Mouse (Mus musculus): ENCODE measurements around the gene Btrc. TPM values are rescaled to one million over a fixed set of nuclear protein-coding genes. Genes with fewer than 3 reads are reported as not detected.

Btrc gene
- polyA plus RNA-seq, 1 experiment: 71.7 TPM

GRCm38 (mm10) chr19:45565925-45566715 is 202.6 kb downstream of the Btrc start:
- no peak for DNase-seq (ENCODE audit: extremely low spot score in 1 of 2, low spot score in 1 of 2)

- no peak for DNase-seq (ENCODE audit: extremely low spot score in 1 of 2, low spot score in 1 of 2)
Observed at GRCm38 (mm10) chr19:45567367-45567766, 203.8 kb downstream of the Btrc start.

DNA sequence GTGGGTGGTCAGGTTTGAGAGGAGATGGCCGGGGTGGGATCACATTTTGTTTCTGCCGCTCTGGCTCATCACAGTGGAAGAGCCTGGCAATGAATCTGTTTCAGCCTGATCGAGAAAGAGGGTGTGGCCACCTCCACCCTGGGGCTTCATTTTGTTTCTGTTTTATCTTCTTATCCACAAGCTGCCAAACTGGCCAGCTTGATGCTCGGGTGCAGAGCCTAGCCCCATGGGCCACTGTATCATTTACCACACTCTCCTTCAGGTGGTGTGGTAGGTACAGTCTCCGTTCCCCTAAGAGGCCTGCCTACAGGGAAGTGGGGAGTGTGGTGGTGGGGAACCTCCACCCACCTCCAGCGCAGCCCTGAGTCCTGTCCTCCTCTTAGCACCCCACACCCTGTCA is 209.5 kb downstream of the Btrc start:
- DNase-seq (ENCODE audit: extremely low spot score in 1 of 2, low spot score in 1 of 2): no peak

GRCm38 (mm10) chr19:45573861-45574267 is 210.3 kb downstream of the Btrc start:
- peak; percentile 50 to 84 for DNase-seq (ENCODE audit: extremely low spot score in 1 of 2, low spot score in 1 of 2)

DNA sequence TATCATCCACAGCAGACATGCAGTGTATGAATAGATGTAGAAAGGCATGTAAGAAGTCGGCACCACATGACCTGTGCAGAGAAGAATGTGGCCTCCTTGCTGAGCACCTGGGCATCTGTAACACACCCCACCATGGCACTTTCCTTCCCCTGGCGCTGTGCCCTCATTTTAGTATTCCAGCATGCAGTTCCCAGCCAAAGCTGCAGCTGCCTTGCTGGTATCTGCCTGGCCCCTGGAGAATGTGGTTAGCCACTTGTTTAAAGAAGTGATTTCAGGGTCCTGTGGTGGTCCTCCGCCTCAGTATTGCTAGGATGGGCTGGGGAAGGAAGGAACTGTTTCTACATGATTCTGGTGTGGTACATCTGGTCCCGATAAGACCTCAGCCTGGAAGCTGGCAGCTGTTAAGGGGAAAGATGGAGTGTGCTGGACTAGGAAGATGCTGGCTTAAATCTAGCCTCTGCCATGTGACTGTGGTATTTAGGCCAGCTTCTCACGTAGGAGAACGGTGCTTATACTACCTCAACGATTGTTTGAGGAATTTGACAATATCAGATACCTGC is 210.9 kb downstream of the Btrc start:
- DNase-seq (ENCODE audit: extremely low spot score in 1 of 2, low spot score in 1 of 2): no peak

GRCm38 (mm10) chr19:45574941-45575631 is 211.6 kb downstream of the Btrc start:
- no peak for DNase-seq (ENCODE audit: extremely low spot score in 1 of 2, low spot score in 1 of 2)

DNA sequence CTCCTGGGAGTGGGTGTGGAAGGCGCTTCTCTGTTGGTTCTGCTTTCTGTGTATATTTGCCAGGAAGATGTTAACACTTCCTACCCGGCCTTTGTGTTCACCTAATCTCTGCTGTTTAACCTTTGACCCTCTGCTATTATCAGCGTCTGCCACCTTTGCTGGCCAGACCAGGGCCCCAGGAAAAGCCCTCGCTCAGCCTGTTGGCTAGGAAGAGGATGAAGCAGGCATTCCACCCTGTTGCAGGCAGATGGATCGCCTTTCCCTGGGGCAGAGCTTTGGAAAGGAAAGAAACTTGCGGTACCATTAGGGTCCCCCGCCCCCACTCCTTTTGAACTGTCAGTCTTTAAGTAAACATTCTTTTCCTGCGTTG is 212.1 kb downstream of the Btrc start:
- no peak for DNase-seq (ENCODE audit: extremely low spot score in 1 of 2, low spot score in 1 of 2)

DNA sequence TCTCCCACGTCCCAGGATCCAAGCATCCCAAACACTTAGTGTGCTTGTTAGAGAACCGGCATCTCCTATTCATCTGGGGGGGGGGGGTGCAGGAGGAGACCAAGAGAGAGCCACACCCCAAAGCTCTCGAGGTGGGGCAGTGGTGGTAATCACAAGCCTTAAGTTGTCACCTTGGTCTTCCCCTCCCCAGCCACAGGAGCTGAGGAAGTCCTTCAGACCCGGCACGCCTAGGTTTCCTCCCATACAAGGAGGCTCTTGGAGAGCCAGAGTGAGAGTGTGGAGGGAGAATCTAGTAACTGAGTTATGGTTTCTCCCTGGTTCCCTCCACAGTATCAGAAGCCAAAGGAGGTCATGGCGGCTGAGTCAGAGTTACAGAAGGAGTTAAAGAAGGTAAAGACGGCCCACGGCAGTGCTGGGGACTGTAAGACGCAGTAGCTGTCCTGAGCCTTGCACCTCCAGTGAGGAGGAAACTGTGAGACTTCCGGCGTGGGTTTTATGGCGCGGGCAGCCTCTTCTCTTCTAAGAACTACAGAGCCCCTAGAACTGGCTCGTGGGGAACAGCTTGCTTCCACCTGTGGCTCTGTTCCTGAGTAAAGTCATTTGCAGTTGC is 213.7 kb downstream of the Btrc start:
- no peak for DNase-seq (ENCODE audit: extremely low spot score in 1 of 2, low spot score in 1 of 2)

- no peak for DNase-seq (ENCODE audit: extremely low spot score in 1 of 2, low spot score in 1 of 2)
Observed at GRCm38 (mm10) chr19:45578976-45579375, 215.4 kb downstream of the Btrc start.

DNA sequence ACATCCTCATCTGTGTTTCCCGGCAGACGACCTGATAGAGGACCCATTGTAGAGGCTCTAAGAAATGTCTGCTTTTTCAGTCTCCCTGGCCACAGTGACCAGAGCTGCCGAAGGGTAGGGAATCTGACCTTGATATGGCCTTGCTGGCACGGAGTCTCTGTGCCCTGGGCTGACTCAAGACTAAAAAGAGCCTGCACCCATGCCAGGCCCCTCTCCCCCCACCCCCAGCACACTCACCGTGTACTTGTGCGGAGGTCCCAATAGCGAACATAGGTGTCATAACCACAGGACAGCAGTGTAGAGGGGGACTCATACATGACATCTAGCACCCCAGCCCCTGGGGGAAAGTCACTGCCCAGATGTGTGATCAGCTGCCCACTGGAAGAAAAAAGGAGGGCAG is 215.9 kb downstream of the Btrc start:
- no peak for DNase-seq (ENCODE audit: extremely low spot score in 1 of 2, low spot score in 1 of 2)

Other genes with a start within 250 kb of the Btrc start
- gene Tlx1, start 213.1 kb upstream of the Btrc start, polyA plus RNA-seq (2012; rRNA removed): not detected in 2 replicates
- not detected in 2 replicates for gene Lbx1, start 127.9 kb upstream of the Btrc start, polyA plus RNA-seq (2012; rRNA removed)
- gene Poll, start 196.8 kb downstream of the Btrc start, polyA plus RNA-seq (2012; rRNA removed): 8.9 and 10.7 TPM in 2 replicates
- gene Gm17018, start 196.9 kb downstream of the Btrc start, polyA plus RNA-seq (2012; rRNA removed): 51.8 and 52.6 TPM in 2 replicates